Mouse (Mus musculus) midbrain, embryonic 15.5 days (tissue): ENCODE data around the gene Lrba. TPM values are rescaled to one million over a fixed set of nuclear protein-coding genes. Genes with fewer than 3 reads are reported as not detected.

Experiments
- ATAC-seq: fragments of 200-750 bp; cut with Nextera tagmentation; replicated peaks from 2 replicates; pipeline ENCODE4 v1.8.0; 2017; ENCODE audit warnings: moderate TSS enrichment
- H3K27ac ChIP-seq: fragments of 300-500 bp; sonication (generic); 2 replicates; pipeline ENCODE4 v1.5.1; 2015; ENCODE audit warnings: mild to moderate bottlenecking, inconsistent platforms
- H3K27me3 ChIP-seq: fragments of 300-500 bp; sonication (generic); replicated peaks from 2 replicates; pipeline ENCODE4 v1.6.1; 2015; ENCODE audit warnings: inconsistent platforms
- H3K36me3 ChIP-seq: fragments of 300-500 bp; sonication (generic); replicated peaks from 2 replicates; pipeline ENCODE4 v1.6.1; 2015; ENCODE audit warnings: inconsistent platforms
- H3K4me1 ChIP-seq: fragments of 300-500 bp; sonication (generic); 2 replicates; pipeline ENCODE4 v1.6.1; 2015; ENCODE audit warnings: inconsistent platforms
- H3K4me2 ChIP-seq: fragments of 300-500 bp; sonication (generic); 2 replicates; pipeline ENCODE4 v1.6.1; 2015; ENCODE audit warnings: inconsistent platforms, mild to moderate bottlenecking, moderate library complexity
- H3K4me3 ChIP-seq: fragments of 300-500 bp; sonication (generic); 2 replicates; pipeline ENCODE4 v1.5.1; 2015; ENCODE audit warnings: mild to moderate bottlenecking, inconsistent platforms
- H3K9ac ChIP-seq: fragments of 300-500 bp; sonication (generic); 2 replicates; pipeline ENCODE4 v1.6.1; 2015; ENCODE audit warnings: mild to moderate bottlenecking, inconsistent platforms
- H3K9me3 ChIP-seq: fragments of 300-500 bp; sonication (generic); 2 replicates; pipeline ENCODE4 v1.6.1; 2016; ENCODE audit warnings: inconsistent platforms
- WGBS: fragments of 180-500 bp; shearing (Covaris S2); methylation state at CpG from one replicate; pipeline ENCODE4 v1.1.7; 2015; ENCODE audit warnings: mixed read lengths; 5-methylcytosine and 5-hydroxymethylcytosine counted together
- polyA plus RNA-seq: library from polyadenylated mRNA; unstranded; fragments of >200 nt; fragmentation: Nextera tagmentation; extraction: Ambion mirVana; gene quantifications from 2 replicates; pipeline ENCODE4 v1.2.1, GENCODE M21; 2015

The Lrba gene
- polyA plus RNA-seq, 1 experiment from 2014 or later: 5.1 TPM

DNA sequence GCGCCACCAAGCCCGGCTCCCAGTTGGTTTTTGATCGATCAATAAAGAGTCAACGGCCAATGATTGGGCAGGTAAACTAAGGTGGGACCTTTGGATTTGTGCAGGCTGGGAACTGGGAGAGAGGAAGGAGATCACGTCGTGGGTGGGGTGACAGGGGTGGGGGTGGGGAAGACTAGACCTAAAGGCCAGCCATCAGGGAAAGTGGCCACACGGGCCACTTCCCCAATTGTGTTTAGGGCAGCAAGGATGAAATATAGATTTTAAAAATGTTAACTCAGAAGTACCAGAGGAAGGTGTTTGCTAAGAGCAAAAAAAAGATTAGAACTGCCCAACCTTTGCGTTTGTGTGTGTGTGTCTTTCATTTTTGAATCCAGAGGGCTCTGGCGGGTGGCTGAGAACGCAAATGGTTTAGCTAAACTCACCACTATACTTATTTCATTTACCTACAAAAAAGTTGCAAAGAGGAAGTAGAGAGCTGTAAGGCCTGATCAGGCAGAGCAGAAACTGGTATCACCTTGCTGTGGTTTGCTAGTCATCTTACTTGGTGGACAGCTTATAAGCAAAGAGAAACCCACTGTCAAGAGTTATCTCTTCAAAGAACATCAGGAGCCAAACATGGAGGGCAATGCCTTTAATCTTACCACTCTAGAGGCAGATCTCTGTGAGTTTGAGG is 14.1 kb upstream of the Lrba start:
- WGBS: 96% methylated on average over 10 of the region's 10 CpGs
- no peaks in the 10 kb centered on the region for H3K36me3 ChIP-seq
- H3K27ac ChIP-seq: no peak overlapping the region
- no peak for ATAC-seq
- no peaks in the 10 kb centered on the region for H3K27me3 ChIP-seq
- H3K9ac ChIP-seq: no peak overlapping the region
- H3K4me3 ChIP-seq: no peak overlapping the region
- H3K4me1 ChIP-seq: no peaks in the 10 kb centered on the region
- H3K4me2 ChIP-seq: no peak overlapping the region
- H3K9me3 ChIP-seq: no peaks in the 10 kb centered on the region

DNA sequence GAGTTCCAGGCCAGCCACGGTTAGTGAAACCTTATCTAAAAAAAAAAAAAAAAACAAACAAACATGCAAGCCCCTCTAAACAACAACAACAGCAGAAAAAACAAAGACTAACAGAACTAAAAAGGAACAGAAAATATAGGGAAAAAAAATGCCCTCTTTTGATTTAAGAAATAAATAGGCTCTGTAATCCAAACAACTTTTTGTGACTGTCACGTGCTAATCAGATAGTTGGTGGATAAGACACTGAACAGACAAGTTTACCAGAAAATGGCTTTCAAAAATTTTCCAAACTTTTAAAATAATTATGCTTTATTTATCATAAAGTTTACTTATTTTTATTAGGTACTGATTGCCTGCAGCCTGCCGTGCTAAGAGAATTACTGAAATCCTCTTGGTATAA is 13.5 kb upstream of the Lrba start:
- H3K9me3 ChIP-seq: no peaks in the 10 kb centered on the region
- no peaks in the 10 kb centered on the region for H3K27me3 ChIP-seq
- H3K4me2 ChIP-seq: no peak overlapping the region
- WGBS: 93% methylated on average over 3 of the region's 3 CpGs
- no peak for ATAC-seq
- no peak overlapping the region for H3K27ac ChIP-seq
- no peak overlapping the region for H3K9ac ChIP-seq
- H3K4me1 ChIP-seq: no peaks in the 10 kb centered on the region
- H3K36me3 ChIP-seq: no peaks in the 10 kb centered on the region
- no peak overlapping the region for H3K4me3 ChIP-seq

GRCm38 (mm10) chr3:86214248-86214647 is 10.2 kb upstream of the Lrba start:
- no peaks in the 10 kb centered on the region for H3K9me3 ChIP-seq

GRCm38 (mm10) chr3:86223634-86224313 is 706 bp upstream of the Lrba start:
- ATAC-seq: peak; percentile 97

More at GRCm38 (mm10) chr3:86214248-86214647, 10.2 kb upstream of the Lrba start:
- Histone ChIP-seq H3K27me3 (no peaks in the 10 kb centered on the region), H3K9ac (no peak overlapping the region), H3K27ac (no peak overlapping the region), H3K36me3 (no peaks in the 10 kb centered on the region), H3K4me3 (no peak overlapping the region), H3K4me1 (no peaks in the 10 kb centered on the region), H3K4me2 (no peak overlapping the region)
- 90% methylated on average over 4 of the region's 4 CpGs for WGBS
- ATAC-seq: no peak

GRCm38 (mm10) chr3:86224314-86224563 is 241 bp upstream of the Lrba start:
- Histone ChIP-seq H3K27me3 (no peaks in the 10 kb centered on the region), H3K4me1 (peaks cover 15% of the 10 kb centered on the region), H3K4me2 (peak overlapping the region; percentile 96), H3K36me3 (no peaks in the 10 kb centered on the region), H3K9ac (peak overlapping the region; percentile 90), H3K9me3 (no peaks in the 10 kb centered on the region), H3K27ac (peak overlapping the region; percentile 89), H3K4me3 (peak overlapping the region; percentile 95)
- 0% methylated on average over 27 of the region's 28 CpGs for WGBS
- no peak for ATAC-seq

More at GRCm38 (mm10) chr3:86223634-86224313, 706 bp upstream of the Lrba start:
- peak overlapping the region; percentile 89 for H3K27ac ChIP-seq
- H3K9ac ChIP-seq: peak overlapping the region; percentile 90
- H3K4me1 ChIP-seq: peaks cover 15% of the 10 kb centered on the region
- WGBS: under 1% methylated on average over 79 of the region's 79 CpGs
- H3K27me3 ChIP-seq: no peaks in the 10 kb centered on the region
- H3K36me3 ChIP-seq: no peaks in the 10 kb centered on the region
- H3K4me2 ChIP-seq: peak overlapping the region; percentile 96
- H3K9me3 ChIP-seq: no peaks in the 10 kb centered on the region
- peak overlapping the region; percentile 95 for H3K4me3 ChIP-seq

- H3K4me1 ChIP-seq: peaks cover 5% of the 10 kb centered on the region; the same call in 1 of the 2 replicates
- WGBS: 66% methylated on average over 1 of the region's 1 CpGs
- no peak overlapping the region for H3K4me3 ChIP-seq
- no peaks in the 10 kb centered on the region for H3K9me3 ChIP-seq
- H3K9ac ChIP-seq: no peak overlapping the region
- H3K27ac ChIP-seq: no peak overlapping the region
- H3K4me2 ChIP-seq: no peak overlapping the region
- H3K27me3 ChIP-seq: no peaks in the 10 kb centered on the region
- H3K36me3 ChIP-seq: no peaks in the 10 kb centered on the region
- ATAC-seq: no peak
Observed at GRCm38 (mm10) chr3:86231532-86232086, 7.1 kb downstream of the Lrba start.

DNA sequence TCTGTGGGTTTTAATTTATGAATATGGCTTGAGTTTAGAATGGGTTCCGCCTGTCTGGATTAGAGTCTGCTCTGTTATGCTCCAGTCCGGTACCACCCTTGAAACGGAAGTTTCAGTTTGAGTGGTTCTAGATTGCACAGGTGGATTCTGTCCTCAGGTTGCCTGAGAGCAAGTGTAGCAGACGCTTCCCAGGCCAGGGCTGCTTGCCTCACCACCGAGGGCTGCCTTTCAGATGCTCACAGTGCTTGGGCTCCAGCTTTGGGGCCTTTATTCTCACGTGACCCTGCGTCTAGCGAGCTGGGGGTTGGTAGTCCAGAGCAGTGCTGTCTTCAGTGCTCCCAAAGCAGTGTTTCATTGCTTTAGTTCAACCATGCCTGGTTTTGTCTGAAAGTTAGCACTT is 22.7 kb downstream of the Lrba start:
- H3K36me3 ChIP-seq: no peaks in the 10 kb centered on the region
- no peaks in the 10 kb centered on the region for H3K27me3 ChIP-seq
- ATAC-seq: no peak
- no peak overlapping the region for H3K27ac ChIP-seq
- no peaks in the 10 kb centered on the region for H3K4me1 ChIP-seq
- H3K4me3 ChIP-seq: no peak overlapping the region
- H3K9me3 ChIP-seq: no peaks in the 10 kb centered on the region
- H3K4me2 ChIP-seq: no peak overlapping the region
- 67% methylated on average over 8 of the region's 8 CpGs for WGBS
- no peak overlapping the region for H3K9ac ChIP-seq

GRCm38 (mm10) chr3:86251212-86251611 is 26.7 kb downstream of the Lrba start:
- Histone ChIP-seq H3K9ac (no peak overlapping the region), H3K4me1 (no peaks in the 10 kb centered on the region), H3K4me2 (no peak overlapping the region), H3K27ac (no peak overlapping the region), H3K27me3 (no peaks in the 10 kb centered on the region), H3K36me3 (no peaks in the 10 kb centered on the region), H3K4me3 (no peak overlapping the region), H3K9me3 (no peaks in the 10 kb centered on the region)
- ATAC-seq: no peak
- 85% methylated on average over 1 of the region's 1 CpGs for WGBS

- Histone ChIP-seq H3K9me3 (no peaks in the 10 kb centered on the region), H3K4me1 (no peaks in the 10 kb centered on the region), H3K4me3 (no peak overlapping the region), H3K36me3 (no peaks in the 10 kb centered on the region), H3K4me2 (no peak overlapping the region), H3K27ac (no peak overlapping the region), H3K27me3 (no peaks in the 10 kb centered on the region), H3K9ac (no peak overlapping the region)
- no peak for ATAC-seq
Observed at GRCm38 (mm10) chr3:86252588-86252987, 28.1 kb downstream of the Lrba start.

GRCm38 (mm10) chr3:86253071-86253470 is 28.6 kb downstream of the Lrba start:
- H3K9ac ChIP-seq: no peak overlapping the region
- no peak overlapping the region for H3K27ac ChIP-seq
- H3K4me2 ChIP-seq: no peak overlapping the region
- 77% methylated on average over 3 of the region's 3 CpGs for WGBS
- ATAC-seq: no peak
- no peaks in the 10 kb centered on the region for H3K4me1 ChIP-seq
- H3K36me3 ChIP-seq: no peaks in the 10 kb centered on the region
- H3K9me3 ChIP-seq: no peaks in the 10 kb centered on the region
- H3K27me3 ChIP-seq: no peaks in the 10 kb centered on the region
- H3K4me3 ChIP-seq: no peak overlapping the region

DNA sequence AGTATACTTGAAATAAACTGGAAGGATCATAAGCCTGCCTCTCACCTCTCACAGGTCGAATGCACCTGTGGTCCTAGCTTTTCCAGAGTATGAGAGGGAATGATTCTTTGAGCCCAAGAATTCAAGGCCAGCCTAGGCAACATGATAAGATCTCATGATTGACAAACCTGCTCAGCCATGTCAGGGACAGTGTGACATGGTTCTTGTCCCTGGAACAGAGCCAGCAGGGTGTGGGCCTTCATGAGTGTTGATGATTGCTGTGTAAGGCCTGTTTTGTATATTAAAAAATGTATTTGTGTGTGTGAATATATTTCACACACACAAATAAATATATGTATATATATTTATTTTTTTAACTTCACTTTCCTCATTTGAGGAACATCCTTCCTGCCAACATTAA is 29.3 kb downstream of the Lrba start:
- no peak overlapping the region for H3K4me2 ChIP-seq
- no peaks in the 10 kb centered on the region for H3K27me3 ChIP-seq
- no peak overlapping the region for H3K27ac ChIP-seq
- H3K9me3 ChIP-seq: no peaks in the 10 kb centered on the region
- no peak for ATAC-seq
- no peaks in the 10 kb centered on the region for H3K4me1 ChIP-seq
- no peak overlapping the region for H3K9ac ChIP-seq
- no peaks in the 10 kb centered on the region for H3K36me3 ChIP-seq
- no peak overlapping the region for H3K4me3 ChIP-seq
- WGBS: 76% methylated on average over 1 of the region's 1 CpGs

DNA sequence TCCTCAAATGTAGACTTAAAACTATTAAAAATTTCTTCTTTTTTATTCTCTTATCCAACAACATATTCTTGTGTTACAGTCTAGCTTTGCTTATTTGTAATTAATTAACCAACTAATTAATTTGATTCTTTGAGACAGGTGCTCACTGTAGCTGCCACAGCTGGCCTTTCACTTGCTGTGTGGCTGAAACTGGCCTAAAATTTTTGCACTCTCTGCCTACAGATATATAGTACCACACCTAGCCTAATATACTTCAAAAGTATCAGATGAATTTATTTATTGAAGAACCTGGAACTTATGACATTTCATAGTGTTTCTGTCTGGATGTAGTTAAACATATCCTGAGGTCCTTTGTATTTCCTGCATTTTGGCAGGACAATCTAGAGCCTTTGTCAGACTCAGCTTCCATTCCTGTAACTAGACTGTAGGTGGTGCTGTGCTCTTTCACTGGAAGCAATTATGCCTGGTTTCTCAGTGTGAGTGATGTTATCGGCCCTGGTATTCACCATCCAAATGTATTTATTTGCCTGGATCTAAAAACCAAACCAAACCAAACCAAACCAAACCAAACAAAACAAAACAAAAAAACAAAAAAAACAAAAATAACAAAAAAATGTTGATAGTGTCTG is 43.7 kb downstream of the Lrba start:
- WGBS: 2% methylated on average over 1 of the region's 1 CpGs
- H3K4me2 ChIP-seq: no peak overlapping the region

More for the DNA sequence above, 43.7 kb downstream of the Lrba start:
- H3K9ac ChIP-seq: no peak overlapping the region
- no peak overlapping the region for H3K4me3 ChIP-seq
- no peaks in the 10 kb centered on the region for H3K36me3 ChIP-seq
- H3K4me1 ChIP-seq: no peaks in the 10 kb centered on the region
- no peaks in the 10 kb centered on the region for H3K27me3 ChIP-seq
- H3K9me3 ChIP-seq: no peaks in the 10 kb centered on the region
- no peak overlapping the region for H3K27ac ChIP-seq
- peak; percentile 79 for ATAC-seq
